Mouse (Mus musculus) limb, embryonic 10.5 days (tissue): ENCODE results near the gene Cela1. TPM values are rescaled to one million over a fixed set of nuclear protein-coding genes. Genes with fewer than 3 reads are reported as not detected.
A peak's percentile ranks its signal among the peaks of the same experiment; 100 is the strongest.

Experiments used
- DNase-seq: peaks from one replicate; pipeline ENCODE4 v3.0.0-alpha.2; 2017; ENCODE audit warnings: low spot score
- H3K27ac ChIP-seq: fragments of 300-500 bp; sonication (generic); 2 replicates; pipeline ENCODE4 v1.5.1; 2016; ENCODE audit warnings: mild to moderate bottlenecking
- H3K27me3 ChIP-seq: fragments of 300-500 bp; sonication (generic); 2 replicates; pipeline ENCODE4 v1.6.1; 2016; ENCODE audit warnings: low read depth, mild to moderate bottlenecking; ENCODE audit not compliant: poor library complexity, severe bottlenecking
- H3K36me3 ChIP-seq: fragments of 300-500 bp; sonication (generic); 2 replicates; pipeline ENCODE4 v1.6.1; 2016; ENCODE audit warnings: mild to moderate bottlenecking, moderate library complexity
- H3K4me1 ChIP-seq: fragments of 300-500 bp; sonication (generic); 2 replicates; pipeline ENCODE4 v1.6.1; 2016
- H3K4me3 ChIP-seq: fragments of 300-500 bp; sonication (generic); 2 replicates; pipeline ENCODE4 v1.5.1; 2016; ENCODE audit warnings: mild to moderate bottlenecking, moderate library complexity
- H3K9me3 ChIP-seq: fragments of 300-500 bp; sonication (generic); replicated peaks from 2 replicates; pipeline ENCODE4 v1.6.1; 2016; ENCODE audit warnings: mild to moderate bottlenecking
- WGBS: fragments of 180-500 bp; shearing (Covaris S2); methylation state at CpG from one replicate; pipeline ENCODE4 v1.1.7; 2016; 5-methylcytosine and 5-hydroxymethylcytosine counted together
- polyA plus RNA-seq: library from polyadenylated mRNA; unstranded; fragments of >200 nt; fragmentation: Nextera tagmentation; extraction: Ambion mirVana; gene quantifications from 2 replicates; pipeline ENCODE4 v1.2.1, GENCODE M21; 2016

The Cela1 gene
- polyA plus RNA-seq, 1 experiment from 2014 or later, result 0.74 TPM

DNA sequence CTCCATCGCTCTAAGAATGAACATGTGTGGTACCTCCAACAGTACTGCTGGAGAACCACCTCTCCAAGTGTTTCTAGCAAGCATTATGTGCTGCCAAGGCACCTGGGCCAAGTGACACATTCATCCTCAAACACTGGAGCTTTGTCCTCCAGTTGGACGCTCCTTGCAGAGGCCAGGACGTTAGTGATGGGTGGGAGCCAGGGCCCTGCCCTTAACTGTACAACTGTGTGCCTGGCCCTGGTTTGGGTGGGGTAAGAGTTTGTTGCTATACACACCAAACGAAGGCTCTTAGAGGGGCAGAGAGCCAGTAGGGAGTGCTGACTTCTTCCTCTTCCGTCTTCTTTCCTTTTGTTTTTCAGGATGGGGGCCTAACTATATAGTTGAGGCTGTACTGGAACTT, 12.7 kb upstream of the Cela1 start:
- WGBS, result 78% methylated on average over 5 of the region's 5 CpGs
- DNase-seq, result no peak
- Histone ChIP-seq H3K4me1 (peaks cover 10% of the 10 kb centered on the region), H3K27me3 (peaks cover 35% of the 10 kb centered on the region), H3K36me3 (no peaks in the 10 kb centered on the region), H3K4me3 (no peak overlapping the region), H3K27ac (no peak overlapping the region), H3K9me3 (no peaks in the 10 kb centered on the region)

GRCm38 (mm10) chr15:100699386-100699785, 11.7 kb upstream of the Cela1 start:
- no peaks in the 10 kb centered on the region for H3K9me3 ChIP-seq

DNA sequence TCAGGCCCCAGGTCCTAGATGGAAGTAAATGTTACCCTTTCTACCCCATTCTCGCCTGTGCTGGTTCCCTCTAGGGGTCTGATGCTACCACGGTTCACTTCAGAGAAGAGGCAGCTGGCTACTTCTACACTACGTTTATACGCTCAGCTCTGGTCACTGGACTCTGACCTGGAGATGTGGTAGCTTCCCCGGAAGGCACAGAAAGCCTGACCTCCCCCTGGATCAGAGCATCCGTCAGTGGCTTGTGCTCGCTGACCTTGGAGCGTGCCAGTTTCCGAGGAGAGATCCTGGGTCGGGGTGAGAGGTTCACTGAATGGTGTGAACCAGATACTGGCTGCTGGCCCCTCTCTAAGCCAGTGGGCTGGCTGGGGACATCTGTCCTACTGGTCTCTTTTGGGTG, 10.4 kb upstream of the Cela1 start:
- Histone ChIP-seq H3K36me3 (no peaks in the 10 kb centered on the region), H3K4me1 (0 out of 2 replicates have a peak, but pooled peaks cover 6% of the 10 kb centered on the region), H3K9me3 (no peaks in the 10 kb centered on the region), H3K4me3 (no peak overlapping the region), H3K27me3 (peaks cover 14% of the 10 kb centered on the region), H3K27ac (no peak overlapping the region)
- no peak for DNase-seq
- WGBS, result 85% methylated on average over 10 of the region's 10 CpGs

More at GRCm38 (mm10) chr15:100699386-100699785, 11.7 kb upstream of the Cela1 start:
- H3K36me3 ChIP-seq, result no peaks in the 10 kb centered on the region
- WGBS, result 70% methylated on average over 6 of the region's 6 CpGs
- H3K4me3 ChIP-seq, result no peak overlapping the region
- no peak overlapping the region for H3K27ac ChIP-seq
- no peak for DNase-seq
- H3K4me1 ChIP-seq, result peaks cover 9% of the 10 kb centered on the region
- H3K27me3 ChIP-seq, result peaks cover 27% of the 10 kb centered on the region

DNA sequence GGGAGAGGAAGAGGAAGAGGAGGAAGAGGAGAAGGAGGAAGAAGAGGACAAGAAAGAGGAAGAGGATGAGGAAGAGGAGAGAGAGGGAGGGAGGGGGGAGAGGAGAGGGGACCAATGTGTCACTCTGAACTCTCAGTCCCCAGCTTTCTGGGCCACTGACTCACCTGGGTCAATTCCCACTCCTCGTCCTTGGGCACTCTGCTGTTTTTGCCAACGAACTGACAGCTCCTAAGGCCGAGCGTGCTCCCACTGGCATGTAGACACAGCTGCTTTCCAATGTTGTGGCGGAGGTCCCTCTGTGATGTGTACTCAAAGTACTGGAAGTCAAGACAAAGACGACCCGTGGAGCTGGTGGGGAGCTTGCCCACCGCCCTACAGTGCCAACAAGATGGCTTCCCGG, 6.7 kb upstream of the Cela1 start:
- Histone ChIP-seq H3K4me1 (0 out of 2 replicates have a peak, but pooled peaks cover 6% of the 10 kb centered on the region), H3K4me3 (no peak overlapping the region), H3K9me3 (peaks cover 5% of the 10 kb centered on the region; the same call in 1 of the 2 replicates), H3K36me3 (no peaks in the 10 kb centered on the region), H3K27ac (no peak overlapping the region), H3K27me3 (no peaks in the 10 kb centered on the region)
- DNase-seq, result no peak
- WGBS, result 92% methylated on average over 9 of the region's 9 CpGs

DNA sequence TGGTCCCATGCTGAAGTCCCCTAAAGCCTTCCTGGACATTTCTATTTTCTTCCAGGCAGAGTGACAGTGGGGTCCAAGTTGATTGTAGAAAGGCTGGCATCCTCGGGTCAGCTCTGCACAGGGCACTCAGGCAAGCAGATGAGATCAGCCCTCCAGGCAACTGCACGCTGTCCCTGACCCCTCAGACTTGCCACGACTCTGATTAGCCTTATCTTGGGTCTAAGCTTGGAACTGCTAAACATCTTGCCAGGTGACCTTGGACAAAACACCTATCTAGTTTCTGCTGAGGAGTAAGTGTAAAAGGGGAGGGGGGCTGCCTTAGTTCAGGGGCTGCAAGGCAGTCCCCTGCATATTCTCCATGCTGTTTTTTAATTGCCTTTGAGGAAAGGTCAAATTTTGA, 4.3 kb upstream of the Cela1 start:
- Histone ChIP-seq H3K9me3 (peaks cover 5% of the 10 kb centered on the region; the same call in 1 of the 2 replicates), H3K4me3 (no peak overlapping the region), H3K27me3 (0 out of 2 replicates have a peak, but pooled peaks cover 3% of the 10 kb centered on the region), H3K4me1 (peaks cover 11% of the 10 kb centered on the region; the same call in 1 of the 2 replicates), H3K27ac (no peak overlapping the region), H3K36me3 (no peaks in the 10 kb centered on the region)
- no peak for DNase-seq
- 78% methylated on average over 3 of the region's 3 CpGs for WGBS

DNA sequence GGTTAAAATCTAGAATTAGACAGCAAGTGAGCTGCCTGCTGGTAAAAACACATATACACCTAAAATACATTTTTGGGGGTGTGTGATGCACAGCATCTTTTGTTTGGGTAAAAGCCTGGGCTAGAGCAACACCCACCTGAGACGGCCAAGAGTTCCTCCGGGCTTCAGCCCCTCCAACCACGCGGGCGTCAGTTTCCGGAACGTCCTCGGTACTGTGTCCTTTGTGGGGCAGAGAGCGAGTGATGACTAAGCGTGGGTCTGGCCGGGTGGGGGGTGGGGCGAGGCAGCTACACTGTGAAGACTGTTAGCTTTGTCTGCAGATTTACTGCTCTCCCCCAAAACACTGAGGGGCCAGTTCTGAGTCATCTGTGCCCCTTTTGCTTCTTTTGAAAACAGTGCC, 732 bp downstream of the Cela1 start:
- Histone ChIP-seq H3K27ac (0 out of 2 replicates have a peak overlapping the region, but pooled peaks have one; percentile 12), H3K4me3 (no peak overlapping the region), H3K36me3 (no peaks in the 10 kb centered on the region), H3K9me3 (peaks cover 5% of the 10 kb centered on the region; the same call in 1 of the 2 replicates), H3K4me1 (peaks cover 7% of the 10 kb centered on the region), H3K27me3 (peaks cover 23% of the 10 kb centered on the region)
- 62% methylated on average over 12 of the region's 12 CpGs for WGBS
- DNase-seq, result no peak

GRCm38 (mm10) chr15:100686434-100686833, 1.3 kb downstream of the Cela1 start:
- H3K4me1 ChIP-seq, result peaks cover 13% of the 10 kb centered on the region
- H3K27me3 ChIP-seq, result peaks cover 23% of the 10 kb centered on the region
- H3K9me3 ChIP-seq, result peaks cover 5% of the 10 kb centered on the region; the same call in 1 of the 2 replicates
- H3K27ac ChIP-seq, result no peak overlapping the region
- 87% methylated on average over 6 of the region's 6 CpGs for WGBS
- H3K4me3 ChIP-seq, result no peak overlapping the region
- no peaks in the 10 kb centered on the region for H3K36me3 ChIP-seq
- no peak for DNase-seq

DNA sequence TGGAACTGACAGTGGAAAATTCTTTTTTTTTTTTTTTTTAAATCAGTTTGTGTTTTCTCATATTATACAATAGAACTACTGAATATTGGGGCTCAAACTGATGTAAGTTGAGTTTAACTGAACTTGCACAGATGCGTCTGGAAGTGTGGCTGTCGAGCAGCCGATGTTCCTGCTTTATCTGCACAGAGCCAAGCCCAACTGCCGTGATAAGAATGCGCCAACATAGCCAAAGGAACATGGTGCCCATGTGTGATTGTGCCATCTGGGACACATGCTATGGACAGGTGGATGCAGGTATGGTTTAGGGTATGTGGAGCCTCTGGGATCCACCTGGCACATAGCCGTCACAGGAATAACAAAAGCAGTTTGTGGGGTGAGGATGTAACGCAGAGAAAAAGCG, 1.9 kb downstream of the Cela1 start:
- 90% methylated on average over 8 of the region's 8 CpGs for WGBS

DNA sequence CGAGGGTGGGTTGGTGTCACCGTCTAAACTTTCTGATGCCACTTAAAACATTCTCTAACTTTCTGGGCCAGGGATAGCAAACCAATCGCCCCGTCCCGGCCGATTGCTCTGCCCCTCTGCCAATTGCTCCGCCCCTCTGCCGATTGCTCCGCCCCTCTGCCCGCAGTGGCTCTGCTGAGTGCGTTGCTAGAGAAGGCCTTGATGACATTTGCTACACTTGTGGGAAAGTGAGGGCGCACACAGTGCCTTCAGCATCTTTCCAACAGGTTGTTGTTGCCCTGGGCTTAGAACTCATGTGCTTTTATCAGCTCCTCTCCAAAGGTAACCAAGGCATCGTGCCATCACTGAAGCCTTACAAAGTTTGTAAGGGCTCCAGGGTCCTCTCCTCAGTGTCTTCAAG, 2.5 kb downstream of the Cela1 start:
- Histone ChIP-seq H3K27me3 (peaks cover 23% of the 10 kb centered on the region), H3K4me1 (peaks cover 25% of the 10 kb centered on the region), H3K4me3 (0 out of 2 replicates have a peak overlapping the region, but pooled peaks have one; percentile 4), H3K36me3 (no peaks in the 10 kb centered on the region), H3K9me3 (peaks cover 1% of the 10 kb centered on the region; the same call in 1 of the 2 replicates), H3K27ac (no peak overlapping the region)
- DNase-seq, result no peak
- 18% methylated on average over 13 of the region's 13 CpGs for WGBS

More for the DNA sequence above, 1.9 kb downstream of the Cela1 start:
- no peak for DNase-seq
- no peaks in the 10 kb centered on the region for H3K36me3 ChIP-seq
- no peak overlapping the region for H3K4me3 ChIP-seq
- H3K27ac ChIP-seq, result no peak overlapping the region
- peaks cover 19% of the 10 kb centered on the region for H3K4me1 ChIP-seq
- H3K27me3 ChIP-seq, result peaks cover 23% of the 10 kb centered on the region
- peaks cover 5% of the 10 kb centered on the region; the same call in 1 of the 2 replicates for H3K9me3 ChIP-seq

- Histone ChIP-seq H3K4me3 (no peak overlapping the region), H3K27ac (no peak overlapping the region), H3K36me3 (no peaks in the 10 kb centered on the region), H3K9me3 (no peaks in the 10 kb centered on the region), H3K27me3 (peaks cover 23% of the 10 kb centered on the region), H3K4me1 (peaks cover 28% of the 10 kb centered on the region)
- 57% methylated on average over 10 of the region's 10 CpGs for WGBS
- no peak for DNase-seq
Observed at GRCm38 (mm10) chr15:100684450-100684849, 3.3 kb downstream of the Cela1 start.

- no peak overlapping the region for H3K27ac ChIP-seq
- H3K4me3 ChIP-seq, result no peak overlapping the region
- H3K4me1 ChIP-seq, result peaks cover 28% of the 10 kb centered on the region
- 47% methylated on average over 2 of the region's 2 CpGs for WGBS
- H3K36me3 ChIP-seq, result no peaks in the 10 kb centered on the region
- no peaks in the 10 kb centered on the region for H3K9me3 ChIP-seq
- H3K27me3 ChIP-seq, result peaks cover 23% of the 10 kb centered on the region
- DNase-seq, result peak; percentile 81
Observed at GRCm38 (mm10) chr15:100683041-100683440, 4.7 kb downstream of the Cela1 start.

GRCm38 (mm10) chr15:100681770-100682169, 6.0 kb downstream of the Cela1 start:
- peaks cover 21% of the 10 kb centered on the region for H3K4me1 ChIP-seq
- H3K27ac ChIP-seq, result peak overlapping the region; percentile 56; the same call in 1 of the 2 replicates
- H3K9me3 ChIP-seq, result no peaks in the 10 kb centered on the region
- H3K36me3 ChIP-seq, result no peaks in the 10 kb centered on the region
- 33% methylated on average over 7 of the region's 7 CpGs for WGBS
- no peak overlapping the region for H3K4me3 ChIP-seq
- peaks cover 19% of the 10 kb centered on the region for H3K27me3 ChIP-seq
- DNase-seq, result no peak

DNA sequence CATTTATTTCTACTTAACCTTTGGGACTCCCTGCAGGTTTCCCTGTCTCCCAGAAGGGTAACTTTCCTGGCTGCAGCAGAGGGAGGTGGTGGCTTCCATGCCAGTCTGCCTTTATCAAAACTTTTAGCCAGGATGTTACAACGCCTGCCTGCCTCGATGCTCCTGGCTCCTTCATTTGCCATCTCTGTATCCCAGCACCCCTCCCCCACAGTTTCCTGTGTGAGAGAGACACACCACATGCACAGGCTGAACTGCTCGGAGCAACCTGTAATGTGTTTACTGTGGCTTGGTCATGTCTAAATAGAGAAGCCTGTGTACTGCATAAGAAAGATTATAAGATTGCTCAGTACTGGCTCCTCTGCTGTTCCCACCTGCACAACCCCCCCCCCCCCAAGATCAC, 7.3 kb downstream of the Cela1 start:
- Histone ChIP-seq H3K4me1 (peaks cover 21% of the 10 kb centered on the region), H3K27me3 (peaks cover 12% of the 10 kb centered on the region), H3K27ac (no peak overlapping the region), H3K9me3 (no peaks in the 10 kb centered on the region), H3K4me3 (no peak overlapping the region), H3K36me3 (no peaks in the 10 kb centered on the region)
- no peak for DNase-seq
- 54% methylated on average over 3 of the region's 3 CpGs for WGBS

DNA sequence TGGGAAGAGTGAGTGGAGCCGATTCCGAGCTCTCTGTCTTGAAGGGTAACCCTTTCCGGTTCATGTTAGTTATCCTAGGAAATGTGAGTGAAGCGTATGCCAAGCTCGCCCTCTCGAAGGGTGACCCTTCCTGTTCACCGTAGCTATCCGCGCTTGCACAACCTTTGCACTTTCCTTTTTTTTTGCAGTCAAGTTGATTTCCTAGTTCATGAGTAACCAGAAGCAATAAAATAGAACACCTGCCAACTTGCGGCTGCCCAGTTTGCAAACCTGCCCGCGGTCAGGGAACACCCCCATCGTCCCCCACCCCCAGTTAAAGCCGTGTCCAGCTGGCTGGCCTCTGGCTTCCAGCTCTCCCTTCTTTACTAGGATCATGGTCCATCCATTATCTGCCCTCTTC, 8.7 kb downstream of the Cela1 start:
- Histone ChIP-seq H3K9me3 (no peaks in the 10 kb centered on the region), H3K27ac (no peak overlapping the region), H3K27me3 (no peaks in the 10 kb centered on the region), H3K4me3 (no peak overlapping the region), H3K36me3 (no peaks in the 10 kb centered on the region), H3K4me1 (peaks cover 24% of the 10 kb centered on the region)
- 92% methylated on average over 14 of the region's 14 CpGs for WGBS
- no peak for DNase-seq
